Mouse (Mus musculus) liver, postnatal 0 days (tissue): ENCODE measurements around the gene Dpysl5.

Experiments used
- CTCF ChIP-seq: sonication (generic); IDR thresholded peaks from 2 replicates; pipeline ENCODE4 v1.5.1; 2016; ENCODE audit warnings: antibody characterized with exemption, low read depth
- EP300 ChIP-seq: IDR thresholded peaks from 2 replicates; pipeline ENCODE4 v1.6.1; 2016; ENCODE audit warnings: antibody characterized with exemption, low read depth, mild to moderate bottlenecking

DNA sequence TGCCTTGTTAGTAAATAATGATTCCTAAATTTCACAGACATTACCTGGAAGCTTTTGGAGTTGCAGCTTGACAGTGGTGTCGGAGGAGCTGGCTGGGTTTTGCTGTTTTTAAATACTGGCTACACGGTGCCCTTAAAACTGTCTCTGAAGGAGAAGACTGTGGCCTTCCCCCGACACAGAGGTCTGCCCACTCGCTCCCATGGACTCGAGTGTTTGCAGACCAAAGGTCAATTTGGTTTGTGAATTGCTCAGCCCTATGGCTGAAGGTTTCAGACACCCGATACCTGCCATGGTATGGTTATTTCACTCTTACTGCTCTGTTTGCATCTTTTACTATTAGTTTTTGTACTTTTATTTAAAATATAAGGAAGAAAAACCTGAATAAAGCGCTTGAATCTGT is 37.4 kb upstream of the Dpysl5 start:
- TF ChIP-seq CTCF, result no peak
- no peak for TF ChIP-seq EP300
